Mouse (Mus musculus) embryonic facial prominence, embryonic 10.5 days (tissue): ENCODE measurements around the gene Arid1b. TPM values are rescaled to one million over a fixed set of nuclear protein-coding genes. Genes with fewer than 3 reads are reported as not detected.
"Not testable (repeated sequence)": the region's sequence is repeated elsewhere in the genome, so short reads cannot be mapped to it uniquely, and the experiment has no call there.

ENCODE experiments used
- DNase-seq: peaks from one replicate; pipeline ENCODE4 v3.0.0-alpha.2; 2017; ENCODE audit warnings: low spot score
- H3K27ac ChIP-seq: fragments of 300-500 bp; sonication (generic); replicated peaks from 2 replicates; pipeline ENCODE4 v1.5.1; 2016; ENCODE audit warnings: mild to moderate bottlenecking
- H3K27me3 ChIP-seq: fragments of 300-500 bp; sonication (generic); replicated peaks from 2 replicates; pipeline ENCODE4 v1.6.1; 2016; ENCODE audit warnings: low read depth, mild to moderate bottlenecking; ENCODE audit not compliant: poor library complexity, severe bottlenecking
- H3K36me3 ChIP-seq: fragments of 300-500 bp; sonication (generic); replicated peaks from 2 replicates; pipeline ENCODE4 v1.6.1; 2016; ENCODE audit warnings: mild to moderate bottlenecking, moderate library complexity
- H3K4me1 ChIP-seq: fragments of 300-500 bp; sonication (generic); 2 replicates; pipeline ENCODE4 v1.6.1; 2016
- H3K4me3 ChIP-seq: fragments of 300-500 bp; sonication (generic); 2 replicates; pipeline ENCODE4 v1.5.1; 2016; ENCODE audit warnings: mild to moderate bottlenecking, moderate library complexity
- H3K9me3 ChIP-seq: fragments of 300-500 bp; sonication (generic); 2 replicates; pipeline ENCODE4 v1.6.1; 2016; ENCODE audit warnings: mild to moderate bottlenecking
- WGBS: fragments of 180-500 bp; shearing (Covaris S2); methylation state at CpG from one replicate; pipeline ENCODE4 v1.1.7; 2016; 5-methylcytosine and 5-hydroxymethylcytosine counted together
- polyA plus RNA-seq: library from polyadenylated mRNA; unstranded; fragments of >200 nt; fragmentation: Nextera tagmentation; extraction: Ambion mirVana; gene quantifications from 2 replicates; pipeline ENCODE4 v1.2.1, GENCODE M21; 2016

Arid1b gene
- polyA plus RNA-seq, 1 experiment from 2014 or later: 12.4 TPM

- Histone ChIP-seq H3K9me3 (no peaks in the 10 kb centered on the region), H3K4me3 (no peak overlapping the region), H3K27me3 (no peaks in the 10 kb centered on the region), H3K4me1 (peaks cover 65% of the 10 kb centered on the region), H3K36me3 (peaks cover 21% of the 10 kb centered on the region; the same call in 1 of the 2 replicates), H3K27ac (no peak overlapping the region)
- WGBS: 59% methylated on average over 4 of the region's 4 CpGs
- DNase-seq: no peak
Observed at GRCm38 (mm10) chr17:5099238-5099637, 105.1 kb downstream of the Arid1b start.

- no peak for DNase-seq
- Histone ChIP-seq H3K9me3 (no peaks in the 10 kb centered on the region), H3K27me3 (no peaks in the 10 kb centered on the region), H3K27ac (no peak overlapping the region; the same call in 1 of the 2 replicates), H3K4me1 (peaks cover 73% of the 10 kb centered on the region), H3K36me3 (peaks cover 21% of the 10 kb centered on the region; the same call in 1 of the 2 replicates), H3K4me3 (no peak overlapping the region)
- WGBS: 73% methylated on average over 8 of the region's 8 CpGs
Observed at GRCm38 (mm10) chr17:5101157-5101556, 107.0 kb downstream of the Arid1b start.

- peaks cover 73% of the 10 kb centered on the region for H3K4me1 ChIP-seq
- no peak overlapping the region for H3K27ac ChIP-seq
- 52% methylated on average over 2 of the region's 2 CpGs for WGBS
- H3K4me3 ChIP-seq: no peak overlapping the region
- H3K27me3 ChIP-seq: no peaks in the 10 kb centered on the region
- no peaks in the 10 kb centered on the region for H3K9me3 ChIP-seq
- H3K36me3 ChIP-seq: peaks cover 21% of the 10 kb centered on the region; the same call in 1 of the 2 replicates
- no peak for DNase-seq
Observed at GRCm38 (mm10) chr17:5101887-5102286, 107.8 kb downstream of the Arid1b start.

- Histone ChIP-seq H3K27me3 (no peaks in the 10 kb centered on the region), H3K4me3 (no peak overlapping the region), H3K4me1 (peaks cover 60% of the 10 kb centered on the region), H3K36me3 (peaks cover 6% of the 10 kb centered on the region; the same call in 1 of the 2 replicates), H3K9me3 (no peaks in the 10 kb centered on the region), H3K27ac (no peak overlapping the region)
- DNase-seq: no peak
- WGBS: 87% methylated on average over 6 of the region's 6 CpGs
Observed at GRCm38 (mm10) chr17:5105746-5106145, 111.6 kb downstream of the Arid1b start.

DNA sequence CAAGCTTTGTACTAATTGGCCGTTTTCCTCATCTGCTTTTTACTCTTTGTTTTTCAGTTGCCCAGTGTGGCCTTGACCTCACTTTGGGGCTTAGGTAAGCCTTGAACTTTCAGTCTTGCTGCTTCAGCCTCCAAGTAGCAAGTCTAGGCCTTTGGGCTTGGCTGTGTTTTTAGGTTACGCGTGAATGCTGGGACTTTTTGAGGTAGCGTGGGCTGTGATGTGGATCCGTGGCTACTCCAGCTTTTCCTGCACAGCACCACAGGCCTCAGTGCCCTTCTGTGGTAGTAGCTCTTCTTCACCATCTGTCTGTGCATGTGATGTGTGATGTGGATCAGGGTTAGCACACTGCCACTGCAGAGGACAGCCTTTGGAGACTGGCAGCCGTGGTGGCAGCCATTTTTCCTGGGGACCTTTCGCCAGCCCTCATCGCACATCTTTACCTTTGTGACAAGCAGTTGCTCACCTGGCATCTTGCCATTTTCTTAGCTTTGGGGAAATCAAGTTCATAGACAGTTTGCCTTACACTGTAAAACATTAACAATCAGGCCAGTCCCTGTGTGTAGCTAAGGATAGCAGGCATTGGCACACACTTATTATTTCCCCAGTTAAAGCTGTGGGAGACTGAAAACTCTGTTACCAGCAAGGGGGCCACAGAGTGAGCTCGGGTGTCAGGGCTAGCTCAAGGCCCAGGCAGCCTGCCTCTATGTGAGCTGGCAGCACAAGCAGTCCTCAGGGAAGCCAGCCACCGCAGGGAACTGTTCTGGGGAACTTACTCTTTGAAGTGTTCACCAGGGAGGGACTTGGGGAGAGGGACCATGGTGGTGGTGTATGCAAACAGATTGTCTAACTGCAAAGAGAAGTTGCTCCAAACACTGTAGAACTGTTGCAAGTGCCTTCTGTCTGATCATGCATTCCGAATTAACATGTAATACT is 112.4 kb downstream of the Arid1b start:
- WGBS: 81% methylated on average over 11 of the region's 11 CpGs
- H3K4me3 ChIP-seq: no peak overlapping the region
- H3K4me1 ChIP-seq: peaks cover 53% of the 10 kb centered on the region
- H3K27me3 ChIP-seq: no peaks in the 10 kb centered on the region
- H3K36me3 ChIP-seq: peaks cover 7% of the 10 kb centered on the region
- DNase-seq: no peak
- H3K27ac ChIP-seq: no peak overlapping the region
- no peaks in the 10 kb centered on the region for H3K9me3 ChIP-seq

GRCm38 (mm10) chr17:5107501-5107900 is 113.4 kb downstream of the Arid1b start:
- Histone ChIP-seq H3K27me3 (no peaks in the 10 kb centered on the region), H3K4me3 (no peak overlapping the region), H3K9me3 (no peaks in the 10 kb centered on the region), H3K27ac (no peak overlapping the region), H3K36me3 (peaks cover 13% of the 10 kb centered on the region), H3K4me1 (peaks cover 45% of the 10 kb centered on the region)
- no peak for DNase-seq
- WGBS: 94% methylated on average over 4 of the region's 4 CpGs

DNA sequence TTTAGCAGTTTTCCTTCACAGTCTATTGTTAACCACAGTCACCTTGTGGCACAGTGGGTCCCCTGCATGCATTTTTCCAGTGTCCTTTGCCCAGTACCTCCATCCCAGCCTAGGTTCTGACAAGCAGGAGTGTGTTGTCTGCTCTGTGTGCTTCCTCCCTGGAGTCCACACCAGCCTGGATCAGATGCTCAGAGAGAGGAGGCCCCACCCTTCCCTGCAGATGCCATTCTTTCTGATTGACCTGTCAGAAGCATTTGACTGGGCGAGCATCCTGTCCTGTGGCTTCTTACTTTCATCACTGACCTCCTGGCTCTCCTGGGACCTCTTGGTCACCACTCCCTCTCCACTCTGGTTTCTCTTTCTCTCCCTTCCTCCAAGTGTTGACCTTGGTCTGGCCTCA is 113.9 kb downstream of the Arid1b start:
- DNase-seq: no peak
- H3K4me3 ChIP-seq: no peak overlapping the region
- peaks cover 13% of the 10 kb centered on the region for H3K36me3 ChIP-seq
- no peaks in the 10 kb centered on the region for H3K9me3 ChIP-seq
- H3K4me1 ChIP-seq: peaks cover 45% of the 10 kb centered on the region
- H3K27me3 ChIP-seq: no peaks in the 10 kb centered on the region
- H3K27ac ChIP-seq: no peak overlapping the region
- 36% methylated on average over 1 of the region's 1 CpGs for WGBS

DNA sequence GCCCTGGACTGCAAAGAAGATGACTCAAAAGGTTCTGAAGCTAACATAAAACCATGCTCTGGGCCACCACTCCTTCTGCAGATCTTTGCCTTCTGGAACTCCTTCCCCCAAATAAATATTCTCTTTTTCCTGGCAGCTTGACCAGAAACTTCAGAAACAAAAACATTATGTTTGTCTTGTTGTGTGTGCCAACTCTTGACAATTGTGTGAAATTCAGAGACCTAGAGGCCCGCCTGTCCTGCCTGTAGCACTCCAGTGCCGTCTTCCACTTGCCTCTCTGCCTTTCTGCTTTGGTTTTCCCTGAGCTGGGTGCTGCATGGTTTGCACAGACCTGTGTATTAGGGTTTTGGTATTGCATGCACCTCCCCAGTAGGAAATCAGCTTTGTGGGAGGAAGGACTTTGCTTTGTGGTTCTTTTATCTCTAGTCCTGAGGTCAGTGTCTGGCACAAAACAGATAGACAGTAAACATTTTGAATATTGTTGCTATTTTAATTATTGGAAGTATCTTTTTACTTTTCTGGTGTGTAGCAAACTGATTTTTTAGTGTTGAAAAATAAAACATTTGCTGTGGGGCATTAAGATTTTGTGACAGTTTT is 114.5 kb downstream of the Arid1b start:
- H3K27me3 ChIP-seq: no peaks in the 10 kb centered on the region
- WGBS: 81% methylated on average over 2 of the region's 2 CpGs
- peaks cover 45% of the 10 kb centered on the region for H3K4me1 ChIP-seq
- no peaks in the 10 kb centered on the region for H3K9me3 ChIP-seq
- H3K27ac ChIP-seq: no peak overlapping the region
- no peak for DNase-seq
- no peak overlapping the region for H3K4me3 ChIP-seq
- peaks cover 13% of the 10 kb centered on the region for H3K36me3 ChIP-seq

GRCm38 (mm10) chr17:5109343-5109742 is 115.2 kb downstream of the Arid1b start:
- Histone ChIP-seq H3K36me3 (peaks cover 13% of the 10 kb centered on the region), H3K4me1 (peaks cover 44% of the 10 kb centered on the region), H3K9me3 (no peaks in the 10 kb centered on the region), H3K4me3 (no peak overlapping the region), H3K27ac (no peak overlapping the region), H3K27me3 (no peaks in the 10 kb centered on the region)
- WGBS: 87% methylated on average over 8 of the region's 8 CpGs
- no peak for DNase-seq

- Histone ChIP-seq H3K27me3 (no peaks in the 10 kb centered on the region), H3K4me3 (no peak overlapping the region)
- WGBS: 80% methylated on average over 4 of the region's 4 CpGs
Observed at GRCm38 (mm10) chr17:5110159-5110558, 116.0 kb downstream of the Arid1b start.

DNA sequence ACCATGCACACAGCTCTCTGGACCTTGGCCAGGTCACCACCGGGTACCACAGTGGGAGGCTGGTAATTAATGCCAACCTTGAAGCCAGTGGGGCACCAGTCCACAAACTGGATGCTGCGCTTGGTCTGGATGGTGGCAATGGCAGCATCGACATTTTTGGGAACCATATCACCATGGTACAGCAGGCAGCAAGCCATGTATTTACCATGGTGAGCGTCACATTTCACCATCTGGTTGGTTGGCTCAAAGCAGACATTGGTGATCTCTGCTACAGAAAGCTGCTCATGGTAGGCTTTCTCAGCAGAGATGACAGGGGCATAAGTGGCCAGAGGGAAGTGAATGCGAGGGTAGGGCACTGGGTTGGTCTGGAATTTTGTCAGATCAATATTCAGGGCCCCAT is 116.8 kb downstream of the Arid1b start:
- not testable (repeated sequence) for DNase-seq, H3K9me3 ChIP-seq, H3K4me3 ChIP-seq, H3K27me3 ChIP-seq, H3K27ac ChIP-seq
- 94% methylated on average over 5 of the region's 5 CpGs for WGBS
- H3K36me3 ChIP-seq: peaks cover 13% of the 10 kb centered on the region
- peaks cover 27% of the 10 kb centered on the region for H3K4me1 ChIP-seq

More at GRCm38 (mm10) chr17:5110159-5110558, 116.0 kb downstream of the Arid1b start:
- no peak for DNase-seq
- Histone ChIP-seq H3K9me3 (no peaks in the 10 kb centered on the region), H3K36me3 (peaks cover 13% of the 10 kb centered on the region), H3K27ac (no peak overlapping the region), H3K4me1 (peaks cover 36% of the 10 kb centered on the region)

GRCm38 (mm10) chr17:5112116-5112515 is 118.0 kb downstream of the Arid1b start:
- 88% methylated on average over 4 of the region's 4 CpGs for WGBS
- Histone ChIP-seq H3K27me3 (no peaks in the 10 kb centered on the region), H3K36me3 (peaks cover 13% of the 10 kb centered on the region), H3K4me1 (peaks cover 16% of the 10 kb centered on the region), H3K27ac (no peak overlapping the region), H3K4me3 (no peak overlapping the region), H3K9me3 (no peaks in the 10 kb centered on the region)
- no peak for DNase-seq

DNA sequence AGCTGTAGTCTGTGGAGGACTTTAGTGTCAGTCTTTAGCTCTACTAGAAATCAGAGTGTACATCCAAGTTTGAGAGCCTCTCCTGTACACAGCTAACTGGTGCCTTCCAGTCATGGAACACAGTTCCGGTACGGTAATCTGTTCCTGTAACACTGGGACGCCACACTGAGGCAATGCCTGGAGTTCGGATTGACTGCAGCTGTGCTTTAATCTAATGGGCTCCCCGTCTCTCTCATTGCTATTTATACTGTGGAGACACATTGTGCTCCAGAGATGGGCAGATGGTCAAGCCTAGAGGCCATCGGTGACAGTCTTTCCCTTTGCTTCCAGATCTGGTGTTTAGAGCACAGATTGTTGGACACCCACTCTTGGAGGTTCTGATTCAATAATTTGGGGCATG is 121.8 kb downstream of the Arid1b start:
- H3K4me3 ChIP-seq: no peak overlapping the region
- H3K36me3 ChIP-seq: peaks cover 8% of the 10 kb centered on the region
- H3K27me3 ChIP-seq: no peaks in the 10 kb centered on the region
- H3K4me1 ChIP-seq: no peaks in the 10 kb centered on the region
- no peaks in the 10 kb centered on the region for H3K9me3 ChIP-seq
- 90% methylated on average over 6 of the region's 6 CpGs for WGBS
- no peak overlapping the region for H3K27ac ChIP-seq
- no peak for DNase-seq
